Mouse (Mus musculus): ENCODE measurements around the gene Flt1.

Gene Flt1

GRCm38 (mm10) chr5:147551879-147552627, 173.8 kb downstream of the Flt1 start:
- in situ Hi-C loops (cut with MboI, MseI), result no loop called here

DNA sequence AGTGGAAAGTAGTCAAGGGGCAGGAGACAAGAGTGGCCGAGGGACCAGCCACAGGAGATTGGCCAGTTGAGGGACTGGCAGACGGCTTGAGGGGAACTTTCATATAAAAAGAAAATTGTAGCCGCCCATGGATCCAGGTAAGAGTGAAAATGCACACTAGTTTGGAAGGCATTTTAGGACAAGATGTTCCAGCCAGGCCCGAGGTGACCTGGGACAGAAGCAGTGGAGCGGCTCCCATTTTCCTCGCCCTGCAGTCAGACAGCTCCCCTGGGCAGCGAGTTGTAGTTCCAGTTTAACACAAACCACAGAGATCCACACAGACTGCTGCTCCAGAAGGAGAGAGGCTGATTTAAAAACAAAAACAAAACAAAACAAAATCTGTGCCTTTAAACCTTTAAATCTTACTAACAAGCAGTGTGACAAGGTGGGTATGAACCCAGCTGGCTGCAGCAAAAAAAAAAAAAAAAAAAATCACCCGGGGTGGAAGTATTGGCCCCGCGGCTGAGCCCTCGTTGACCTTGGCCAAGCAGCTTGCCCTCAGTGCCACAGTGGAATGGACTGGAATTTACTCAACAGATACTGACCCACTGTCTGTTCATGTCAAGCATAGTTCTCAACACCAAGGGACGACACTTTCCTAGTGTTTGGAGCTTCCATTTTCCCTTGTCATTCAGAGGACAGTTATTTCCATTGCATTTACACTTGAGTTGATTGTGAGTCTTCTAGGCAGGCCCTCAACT, 176.6 kb downstream of the Flt1 start:
- in situ Hi-C loops (cut with MboI, MseI), result no loop called here

- in situ Hi-C loops (cut with MboI, MseI), result no loop called here
These were observed 180.0 kb downstream of the Flt1 start for GRCm38 (mm10) chr5:147545731-147546241.

GRCm38 (mm10) chr5:147542291-147542690, 183.5 kb downstream of the Flt1 start:
- in situ Hi-C loops (cut with MboI, MseI), result no loop called here

DNA sequence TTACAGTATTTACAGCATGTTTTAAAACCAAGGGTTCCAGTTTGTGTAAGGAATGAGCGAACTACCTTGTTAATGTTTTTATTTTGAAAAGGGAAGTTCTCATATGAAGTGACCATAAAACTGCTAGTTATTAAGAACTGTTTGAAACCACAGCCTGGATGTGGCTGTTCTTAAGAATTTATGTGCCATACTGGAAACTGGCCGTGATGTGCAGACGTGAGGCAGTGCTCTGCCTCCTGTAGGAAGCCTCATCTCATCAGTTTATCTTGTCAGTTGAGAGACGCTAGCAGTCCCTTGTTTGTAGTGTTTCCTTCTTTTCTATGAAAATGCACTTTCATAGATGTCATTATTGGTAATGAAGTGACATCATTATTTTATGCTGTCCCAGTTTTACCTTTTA, 186.0 kb downstream of the Flt1 start:
- in situ Hi-C loops (cut with MboI, MseI), result no loop called here

- in situ Hi-C loops (cut with MboI, MseI), result no loop called here
These were observed 186.4 kb downstream of the Flt1 start for GRCm38 (mm10) chr5:147539409-147539808.

GRCm38 (mm10) chr5:147532031-147532430, 193.8 kb downstream of the Flt1 start:
- in situ Hi-C loops (cut with MboI, MseI), result no loop called here

DNA sequence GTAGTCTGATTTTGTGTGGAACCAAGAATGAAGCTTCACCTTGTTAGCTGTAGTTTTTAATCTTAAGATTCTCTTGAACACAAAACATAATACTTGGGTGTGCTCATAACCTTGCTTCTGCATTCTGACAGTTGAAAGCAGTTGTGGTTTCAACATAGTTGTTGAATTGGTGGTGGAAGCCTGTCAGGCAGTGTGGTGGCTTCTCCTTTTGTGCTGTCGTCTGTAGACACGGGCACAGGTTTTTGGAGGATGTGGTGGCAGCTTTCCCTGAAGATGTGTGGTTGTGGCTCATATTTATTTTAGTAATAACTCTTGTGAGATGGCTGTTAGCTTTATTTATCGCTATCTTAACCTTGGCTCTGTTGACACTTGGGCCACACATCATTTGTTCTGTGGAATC, 198.0 kb downstream of the Flt1 start:
- in situ Hi-C loops (cut with MboI, MseI), result no loop called here

DNA sequence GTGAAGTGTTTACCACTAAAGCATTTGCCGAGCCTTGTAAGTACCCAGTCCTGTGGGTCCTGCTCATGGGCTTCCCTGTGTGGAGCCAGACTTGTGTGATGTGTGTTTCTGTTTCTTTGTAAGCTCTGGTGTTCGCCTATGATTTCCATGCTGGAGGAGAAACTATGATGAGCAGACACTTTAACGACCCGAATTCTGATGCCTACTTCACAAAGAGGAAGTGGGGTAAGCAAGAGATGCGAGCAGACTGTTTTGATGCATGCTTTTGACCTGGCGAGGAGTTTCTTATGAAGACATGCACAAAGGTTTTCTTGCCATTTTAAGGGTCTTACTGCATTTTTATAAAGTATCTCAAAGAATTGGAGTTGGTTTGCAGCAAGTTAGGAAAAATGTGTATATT, 198.8 kb downstream of the Flt1 start:
- in situ Hi-C loops (cut with MboI, MseI), result no loop called here

All from T-helper 2 cell (primary cell).